Mouse (Mus musculus): Measurements from ENCODE around the gene Nt5dc3.

Gene Nt5dc3

DNA sequence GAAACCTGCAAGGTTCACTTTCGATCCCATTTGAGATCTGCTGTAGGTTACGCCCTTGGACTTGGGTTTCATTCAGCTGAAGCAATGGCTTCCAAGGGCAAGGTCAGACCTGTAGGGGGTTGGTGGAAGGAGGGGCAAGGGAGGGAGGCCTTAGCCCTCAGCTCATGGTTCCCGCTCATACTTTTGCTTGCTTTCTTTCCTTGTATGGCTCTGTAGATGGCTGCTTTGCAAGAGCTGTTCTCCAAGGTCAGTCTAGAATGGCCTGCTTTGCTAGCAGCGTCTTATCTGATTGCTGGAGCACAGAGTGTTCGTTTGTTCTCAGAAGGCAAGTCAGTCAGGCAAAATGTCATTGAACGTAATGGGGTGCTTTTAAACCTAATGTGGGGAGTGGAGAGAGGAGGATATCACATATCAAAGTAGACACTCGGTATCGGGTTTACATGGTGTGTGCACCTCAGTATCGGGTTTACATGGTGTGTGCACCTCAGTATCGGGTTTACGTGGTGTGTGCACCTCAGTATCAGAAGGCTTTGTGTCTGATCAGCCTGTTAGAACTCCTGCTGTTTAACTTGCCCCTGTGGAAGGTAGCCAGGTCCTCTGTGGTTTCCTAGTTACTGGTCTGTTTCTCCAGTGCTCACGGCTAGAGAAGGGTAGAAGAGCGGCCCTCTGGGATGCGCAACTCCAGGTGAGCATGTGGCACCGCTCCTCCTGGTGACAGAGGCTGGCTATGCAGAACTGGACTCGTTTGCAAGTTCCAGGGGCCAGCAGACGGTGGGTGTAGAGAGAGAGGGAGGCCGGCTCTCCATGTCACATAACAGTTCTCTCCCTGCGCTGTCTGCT is 35.7 kb downstream of the Nt5dc3 start:
- no peak for DNase-seq (ENCODE audit: low spot score in 2 of 2)

DNA sequence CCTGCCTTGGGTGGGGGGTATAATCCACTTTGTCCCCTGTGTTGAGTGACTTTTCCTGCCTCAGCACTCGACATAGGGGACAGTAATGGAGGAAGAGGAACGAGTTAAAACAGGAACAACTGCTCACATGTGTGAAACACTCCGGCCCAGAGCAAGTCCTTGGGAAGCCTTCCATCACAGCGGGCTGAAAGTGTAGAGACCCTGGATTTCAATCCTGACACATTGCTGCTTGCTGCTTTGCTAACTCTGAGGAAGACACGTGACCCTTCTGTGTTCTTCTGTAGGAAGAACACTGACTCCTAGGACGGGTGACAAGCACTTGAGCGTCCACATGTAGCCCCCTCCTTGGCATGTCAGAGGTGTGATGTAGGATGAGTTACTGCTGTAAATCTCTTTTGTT is 36.3 kb downstream of the Nt5dc3 start:
- no peak for DNase-seq (ENCODE audit: low spot score in 2 of 2)

DNA sequence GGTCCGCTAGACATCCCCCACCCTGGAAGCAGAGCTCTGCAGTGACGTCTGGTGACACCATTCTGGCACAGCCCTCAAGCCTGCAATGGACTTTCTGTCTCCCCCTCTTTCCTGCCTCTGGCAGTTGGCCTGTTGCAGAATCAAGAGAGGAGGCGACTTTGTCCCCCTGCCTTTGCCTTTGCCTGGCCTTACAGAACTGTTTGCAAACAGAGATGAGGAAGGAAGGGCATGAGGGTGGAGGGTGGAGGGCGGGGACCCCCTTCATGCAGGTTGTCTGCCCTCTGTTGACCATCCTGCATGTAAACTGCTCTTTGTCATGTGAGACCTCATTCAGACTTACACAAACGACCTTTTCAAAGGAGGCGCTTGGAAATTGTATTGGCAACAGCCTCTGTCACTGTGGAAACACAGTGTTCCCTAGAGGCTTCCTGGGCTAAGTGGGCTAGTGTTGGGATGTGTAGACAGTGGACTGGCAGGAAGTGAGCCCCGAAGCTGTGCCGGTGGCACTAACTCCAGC is 40.9 kb downstream of the Nt5dc3 start:
- peak in 1 of 2 experiments; percentile 25 for DNase-seq (ENCODE audit: low spot score in 2 of 2)

DNA sequence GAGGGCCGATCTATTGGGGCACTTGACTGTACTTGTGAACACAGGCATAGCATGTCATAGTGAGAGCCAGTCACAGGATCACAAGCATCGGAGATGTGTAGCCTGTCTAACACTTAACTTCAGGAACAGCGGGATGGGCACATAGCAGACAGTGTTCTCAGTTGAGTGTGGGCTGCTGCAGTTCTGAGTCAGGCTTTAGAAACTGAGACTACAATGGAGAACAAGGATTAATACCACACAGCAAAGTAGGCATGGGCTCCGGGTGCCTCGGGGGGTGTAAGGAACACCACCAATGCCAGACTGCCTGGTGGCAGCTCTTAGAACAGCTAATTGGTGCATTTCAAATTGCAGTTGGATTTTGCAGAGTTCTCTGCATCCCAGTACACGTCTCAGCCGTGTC is 42.2 kb downstream of the Nt5dc3 start:
- DNase-seq (ENCODE audit: low spot score in 2 of 2): no peak

DNA sequence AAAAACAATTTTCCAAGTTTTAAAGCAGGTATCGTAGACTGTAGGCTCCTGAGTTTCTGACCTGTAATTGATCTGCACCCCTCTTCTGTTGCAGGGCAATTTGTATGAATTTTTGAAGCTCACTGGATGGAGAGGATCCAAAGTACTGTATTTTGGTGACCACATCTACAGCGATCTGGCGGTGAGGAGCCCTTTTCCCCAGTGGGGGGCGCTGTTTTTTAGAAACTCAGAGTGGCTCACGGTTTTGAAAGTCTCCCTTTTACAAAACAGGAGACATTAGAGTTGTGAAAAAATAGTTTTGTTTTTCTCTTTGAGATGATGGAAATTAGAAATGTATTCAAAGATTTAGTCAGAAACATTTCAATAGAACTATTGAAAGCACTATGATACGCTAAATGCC is 45.3 kb downstream of the Nt5dc3 start:
- DNase-seq (ENCODE audit: low spot score in 2 of 2): no peak

DNA sequence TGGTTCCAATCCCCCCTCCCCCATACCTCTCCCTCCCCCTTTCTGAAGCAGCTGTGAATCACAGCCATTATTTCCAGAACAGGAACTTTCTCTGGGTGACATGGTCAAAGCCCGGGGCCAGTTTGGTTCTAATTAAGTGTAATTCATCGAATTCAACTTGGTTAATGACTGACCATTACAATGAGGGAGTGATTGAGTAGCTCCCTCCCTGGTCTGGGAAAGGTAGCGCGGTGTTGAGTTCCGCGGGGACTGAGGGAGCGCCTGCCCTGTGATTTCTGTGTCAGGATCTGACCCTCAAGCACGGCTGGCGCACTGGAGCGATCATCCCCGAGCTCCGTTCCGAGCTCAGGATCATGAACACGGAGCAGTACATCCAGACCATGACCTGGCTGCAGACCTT is 46.1 kb downstream of the Nt5dc3 start:
- DNase-seq (ENCODE audit: low spot score in 2 of 2): no peak

DNA sequence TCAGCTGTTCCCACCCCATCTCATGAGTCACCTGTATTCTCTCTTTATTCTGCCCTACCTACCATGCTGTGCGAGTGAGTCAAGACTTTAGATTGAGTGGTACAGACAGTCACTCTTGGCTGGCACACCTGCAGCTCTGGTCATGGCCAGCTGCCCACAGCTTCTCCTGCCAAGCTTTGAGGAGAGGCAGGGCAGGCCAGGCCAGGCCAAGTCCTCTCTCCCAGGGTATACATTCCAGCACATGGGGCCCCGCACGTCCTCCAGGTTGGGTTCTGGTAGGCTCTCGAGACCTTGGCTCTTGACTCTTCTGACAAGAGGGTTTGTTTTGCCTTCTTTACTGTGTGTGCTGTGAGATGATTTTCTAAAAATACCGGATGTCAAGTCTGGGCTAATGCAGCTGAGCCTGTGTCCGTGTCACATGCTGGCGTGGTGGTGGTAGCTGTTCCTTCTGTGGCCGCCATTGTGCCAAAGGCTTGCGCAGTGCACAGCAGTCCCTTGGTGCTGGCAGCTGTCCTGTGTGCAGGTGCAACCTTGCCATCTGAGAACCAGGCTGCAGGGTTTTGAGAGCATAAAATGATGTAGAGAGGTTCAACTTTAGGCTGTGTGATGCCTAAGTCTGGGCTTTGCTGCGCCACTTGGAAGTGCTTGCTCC is 47.2 kb downstream of the Nt5dc3 start:
- no peak for DNase-seq (ENCODE audit: low spot score in 2 of 2)

DNA sequence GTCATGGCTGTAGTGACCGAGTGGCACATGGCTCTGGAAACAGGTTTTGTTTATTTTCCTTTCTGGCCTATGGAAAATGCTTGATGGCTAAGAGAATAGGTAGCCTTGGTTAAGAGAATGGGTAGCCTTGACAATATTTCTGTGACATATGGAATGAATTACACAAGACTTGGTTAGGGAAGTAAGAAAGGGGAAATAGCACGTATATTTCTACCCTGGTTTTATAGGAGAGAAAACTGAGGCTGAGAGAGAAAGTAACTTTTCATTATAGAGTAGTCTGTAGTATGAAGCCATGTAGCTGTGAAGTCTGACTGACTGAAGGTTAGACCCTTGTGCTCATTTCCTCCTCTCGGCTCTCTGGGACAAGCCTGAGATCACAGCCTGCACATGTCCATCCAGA is 48.1 kb downstream of the Nt5dc3 start:
- DNase-seq (ENCODE audit: low spot score in 2 of 2): no peak

DNA sequence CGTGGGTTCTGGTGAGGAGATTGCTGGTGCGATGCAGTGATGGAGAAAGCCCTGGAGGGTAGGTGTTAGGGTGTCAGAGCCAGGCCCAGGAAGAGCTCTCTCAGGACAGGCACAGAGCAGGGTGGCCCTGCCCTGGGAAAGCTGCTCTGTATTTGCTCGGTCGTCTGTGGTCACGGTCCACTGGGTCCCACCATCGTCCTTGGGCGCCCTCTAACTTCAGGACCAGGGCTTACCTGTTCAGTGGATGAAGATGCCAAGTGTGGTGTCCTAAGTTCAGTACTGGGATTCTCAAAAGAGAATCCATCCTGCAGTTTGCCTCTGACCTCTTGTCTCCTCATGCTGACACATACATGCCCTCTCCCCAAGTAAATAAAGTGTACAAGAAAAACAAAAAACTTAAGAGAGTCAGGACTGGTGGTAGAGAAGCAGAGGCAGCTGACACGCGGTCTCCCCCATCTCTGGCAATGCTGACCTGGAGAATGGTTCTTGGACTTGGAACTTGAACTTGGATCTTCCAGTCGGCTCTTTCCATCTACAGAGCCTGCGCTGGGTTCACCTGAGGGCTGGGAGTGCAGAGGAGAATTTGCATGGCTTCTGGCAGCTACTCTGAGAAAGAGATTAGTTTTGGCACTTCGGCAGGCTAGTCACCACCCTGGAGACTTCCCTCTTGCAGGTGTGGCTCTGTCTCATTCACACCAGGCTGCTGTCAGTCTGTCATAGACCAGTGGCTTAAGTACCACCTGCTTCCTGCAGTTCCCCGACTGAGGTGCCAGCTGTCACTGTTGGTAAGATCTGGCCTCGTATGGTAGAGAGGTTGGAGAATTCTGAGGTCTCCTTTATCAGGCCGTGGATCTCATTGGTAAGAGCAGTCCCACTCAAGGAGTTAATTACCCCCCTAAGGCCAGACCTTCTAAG is 49.7 kb downstream of the Nt5dc3 start:
- no peak for DNase-seq (ENCODE audit: low spot score in 2 of 2)

DNA sequence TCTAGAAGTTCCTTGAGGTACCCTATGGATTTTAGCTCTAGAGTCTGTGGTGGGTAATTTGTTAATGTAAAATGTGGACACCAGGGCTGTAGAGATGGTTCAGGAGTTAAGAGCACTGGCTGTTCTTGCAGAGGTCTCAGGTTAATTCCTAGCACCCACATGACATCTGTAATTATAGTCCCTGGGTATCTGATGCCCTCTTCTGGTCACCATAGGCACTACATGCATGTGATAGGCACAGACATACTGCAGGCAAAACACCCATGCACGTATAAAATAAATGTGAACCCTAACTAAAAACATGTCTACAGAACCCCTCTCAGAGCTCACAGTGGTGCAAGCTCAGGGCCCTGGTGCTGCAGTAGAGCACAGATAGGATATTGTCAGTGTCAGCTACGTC is 50.7 kb downstream of the Nt5dc3 start:
- DNase-seq (ENCODE audit: low spot score in 2 of 2): no peak

DNA sequence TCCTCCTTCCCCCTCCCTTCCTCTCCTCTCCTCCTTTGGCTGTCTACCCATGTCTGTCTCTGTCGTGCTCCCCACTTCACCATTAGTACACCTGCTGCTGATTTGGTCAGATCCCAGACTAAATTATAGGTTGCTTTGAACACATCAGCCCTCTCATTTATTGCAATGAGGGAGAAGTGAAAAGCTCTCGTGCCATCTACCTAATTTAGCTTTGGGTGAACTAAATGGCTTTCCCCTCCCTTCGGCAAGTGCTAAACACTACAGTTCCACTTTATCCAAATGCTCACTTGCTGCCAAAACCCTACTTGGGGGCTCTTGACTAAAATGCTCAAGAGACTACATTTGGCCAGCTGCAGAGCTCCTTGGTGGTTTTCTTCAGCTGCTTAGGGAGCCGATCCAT is 58.0 kb downstream of the Nt5dc3 start:
- no peak for DNase-seq (ENCODE audit: low spot score in 2 of 2)

DNA sequence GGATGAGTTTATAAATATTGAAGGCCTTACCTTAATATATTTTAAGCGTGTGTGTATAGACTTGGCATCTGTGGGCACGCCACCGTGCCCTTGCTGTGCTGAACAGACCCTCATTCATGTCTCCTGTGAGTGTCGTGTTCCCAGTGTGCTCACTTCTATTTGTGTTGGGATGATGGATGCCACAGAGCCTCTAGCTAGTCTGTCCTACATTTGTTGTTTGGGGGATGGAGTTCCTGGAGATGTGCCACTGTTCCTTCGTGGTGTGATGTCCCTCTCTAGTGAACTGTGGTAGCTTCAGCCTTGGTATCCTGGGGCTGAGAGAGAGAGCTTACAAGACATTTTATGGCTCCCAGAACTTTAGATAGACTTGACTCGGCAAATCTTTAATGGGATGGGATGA is 60.0 kb downstream of the Nt5dc3 start:
- no peak for DNase-seq (ENCODE audit: low spot score in 2 of 2)

DNA sequence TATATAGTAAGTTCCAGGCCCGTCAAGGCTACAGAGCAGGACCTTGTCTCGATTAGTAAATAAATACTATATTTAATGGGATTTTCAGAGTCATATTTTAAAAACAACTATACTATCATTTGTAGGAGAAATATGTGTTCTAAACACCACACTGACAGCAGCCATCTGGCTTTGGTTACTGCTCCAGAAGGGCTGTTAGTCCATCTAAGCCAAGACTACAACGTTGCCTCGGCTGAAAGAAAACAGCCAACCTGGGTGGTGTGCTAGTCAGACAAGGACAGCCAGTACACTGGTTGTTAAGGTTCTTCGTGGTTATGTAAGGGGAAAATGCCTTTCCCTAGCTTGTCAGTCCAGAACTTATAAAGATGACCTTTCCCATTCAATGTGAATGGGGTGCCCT is 63.9 kb downstream of the Nt5dc3 start:
- no peak for DNase-seq (ENCODE audit: low spot score in 2 of 2)

DNA sequence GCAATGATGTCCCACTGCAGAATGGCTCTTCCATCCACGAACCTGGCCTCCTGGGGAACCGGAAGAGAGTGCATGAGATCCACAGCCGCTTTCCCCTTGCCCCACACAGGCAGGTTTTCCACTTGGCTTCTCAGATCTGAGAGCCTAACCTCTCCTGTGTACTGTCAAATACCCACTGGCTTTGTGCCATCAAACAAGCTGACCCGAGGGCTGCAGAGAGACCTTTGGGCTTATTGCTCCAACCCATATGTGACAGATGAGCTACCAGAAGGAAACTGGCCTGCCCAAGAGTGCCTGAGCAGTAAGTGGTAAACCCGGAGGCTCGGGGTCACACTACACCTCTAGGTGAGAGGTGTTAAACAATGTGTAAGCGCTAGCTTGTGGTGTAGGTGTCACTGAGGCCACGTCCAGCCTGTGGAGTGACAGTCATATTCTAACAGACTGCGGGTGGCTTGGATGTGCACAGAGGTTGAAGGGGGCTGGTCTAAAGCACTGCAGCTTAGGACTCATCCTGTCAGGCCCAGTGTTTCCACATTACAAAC is 68.2 kb downstream of the Nt5dc3 start:
- DNase-seq (ENCODE audit: low spot score in 2 of 2): no peak

DNA sequence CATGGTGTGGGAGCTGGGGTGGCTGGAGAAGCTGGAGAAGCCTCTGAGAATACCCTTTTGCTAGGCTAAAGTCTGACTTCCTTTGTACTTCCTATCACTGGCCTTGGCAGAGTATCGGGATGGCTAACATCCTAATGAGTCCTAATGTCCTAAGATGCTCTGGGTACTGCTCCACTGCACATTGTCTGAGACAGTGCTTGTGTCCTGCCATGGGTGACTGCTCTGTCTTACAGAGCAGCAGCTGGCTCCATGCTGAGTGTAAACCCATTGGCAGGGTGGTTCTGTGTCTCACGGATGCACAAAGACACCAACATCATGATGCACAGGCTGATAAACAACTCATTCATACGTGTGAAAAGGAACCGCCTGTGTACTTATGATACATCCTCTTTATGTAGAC is 70.3 kb downstream of the Nt5dc3 start:
- DNase-seq (ENCODE audit: low spot score in 2 of 2): no peak

DNA sequence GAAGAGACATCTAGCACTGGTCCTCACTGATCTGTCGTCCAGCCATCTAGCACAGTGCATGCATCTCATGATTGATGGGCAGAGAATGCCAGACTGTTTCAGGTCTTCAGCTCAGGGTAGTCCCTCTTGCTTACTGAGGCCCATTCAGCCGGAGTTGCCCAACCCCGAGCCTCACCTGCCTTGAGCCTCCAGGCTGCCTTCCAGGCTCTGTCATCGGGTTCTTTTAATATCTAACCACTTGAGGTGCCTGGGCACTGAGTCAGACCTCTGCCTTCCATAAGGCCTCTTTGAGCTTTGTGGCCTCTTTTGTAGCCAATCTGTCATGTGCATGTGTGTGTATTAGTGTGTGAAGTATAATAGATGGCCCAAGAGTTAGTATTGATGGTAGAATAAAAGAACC is 70.7 kb downstream of the Nt5dc3 start:
- DNase-seq (ENCODE audit: low spot score in 2 of 2): no peak

DNA sequence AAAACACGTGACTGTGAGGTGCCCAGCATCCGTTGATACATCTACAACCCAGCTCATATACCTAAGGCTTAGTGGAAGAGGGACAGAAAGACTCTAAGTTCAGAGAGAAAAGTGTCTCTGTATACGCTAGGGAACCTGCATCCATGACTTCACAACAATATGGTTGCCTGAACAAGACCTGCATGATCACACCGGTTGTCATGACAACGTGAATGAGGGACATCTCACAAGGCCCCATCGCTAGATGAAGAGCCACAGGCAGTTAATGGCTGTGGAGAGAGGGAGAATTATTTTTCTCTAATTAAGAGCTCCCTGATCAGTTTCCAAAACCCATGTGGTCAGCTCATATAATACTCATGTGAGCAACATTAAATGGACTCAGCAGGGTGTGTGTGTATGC is 73.4 kb downstream of the Nt5dc3 start:
- no peak for DNase-seq (ENCODE audit: low spot score in 2 of 2)

DNA sequence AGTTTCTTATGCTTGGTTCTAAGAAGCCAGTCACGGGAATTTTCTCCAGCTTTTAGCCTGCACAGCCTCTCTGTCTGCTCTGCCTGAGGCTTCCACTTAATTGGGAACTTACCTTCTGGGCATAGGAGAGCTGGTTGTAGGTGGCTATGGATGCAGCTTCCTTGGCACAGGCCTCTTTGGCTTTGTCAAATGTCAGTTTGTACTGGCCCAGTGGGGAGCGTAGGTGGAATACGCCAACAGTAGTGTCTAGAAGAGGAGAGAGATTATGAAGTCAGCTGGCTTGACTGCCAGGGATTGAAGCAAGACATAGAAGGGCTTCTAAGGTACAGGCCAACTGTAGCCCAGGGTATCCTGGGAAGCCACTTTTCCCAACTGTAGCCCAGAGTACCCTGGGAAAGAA is 74.6 kb downstream of the Nt5dc3 start:
- no peak for DNase-seq (ENCODE audit: low spot score in 2 of 2)

DNA sequence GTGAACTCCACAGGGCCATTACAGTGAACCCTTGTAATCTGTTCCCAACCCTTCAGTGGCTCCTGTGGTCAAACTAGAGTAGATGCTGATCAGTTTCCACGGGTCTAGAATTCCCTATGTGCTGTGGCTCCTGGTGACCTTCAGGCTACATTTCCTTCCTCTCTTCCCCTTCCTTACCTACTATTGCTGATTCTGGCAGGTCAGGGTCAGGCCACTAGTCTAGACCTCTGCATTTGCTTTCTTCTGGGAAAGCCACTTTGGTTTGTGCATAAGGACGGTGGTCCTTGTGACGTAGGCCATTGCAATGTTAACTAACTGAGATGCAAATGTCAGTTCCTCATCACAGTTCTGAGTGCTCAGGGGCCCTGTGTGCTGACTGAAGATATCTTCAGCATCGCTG is 81.6 kb downstream of the Nt5dc3 start:
- no peak for DNase-seq (ENCODE audit: low spot score in 2 of 2)

DNA sequence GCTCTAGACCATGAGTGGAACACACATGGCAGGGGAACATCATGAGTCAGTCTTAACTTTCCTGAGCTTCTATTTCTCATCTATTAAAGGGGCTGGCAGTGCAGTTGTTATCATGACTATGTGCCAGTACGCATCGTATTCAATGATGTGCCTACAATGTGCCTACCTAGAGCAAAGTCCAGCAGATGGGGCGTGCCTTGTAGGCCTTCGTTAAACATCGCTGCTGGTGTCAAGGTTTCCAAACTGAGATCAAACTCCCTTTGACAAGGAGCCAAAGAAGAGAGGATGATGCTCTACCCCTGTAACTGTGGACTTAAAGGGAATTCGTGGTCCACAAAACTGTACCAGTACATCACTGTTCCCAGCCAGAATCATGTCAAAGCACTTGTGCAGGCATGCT is 83.7 kb downstream of the Nt5dc3 start:
- no peak for DNase-seq (ENCODE audit: low spot score in 2 of 2)

DNA sequence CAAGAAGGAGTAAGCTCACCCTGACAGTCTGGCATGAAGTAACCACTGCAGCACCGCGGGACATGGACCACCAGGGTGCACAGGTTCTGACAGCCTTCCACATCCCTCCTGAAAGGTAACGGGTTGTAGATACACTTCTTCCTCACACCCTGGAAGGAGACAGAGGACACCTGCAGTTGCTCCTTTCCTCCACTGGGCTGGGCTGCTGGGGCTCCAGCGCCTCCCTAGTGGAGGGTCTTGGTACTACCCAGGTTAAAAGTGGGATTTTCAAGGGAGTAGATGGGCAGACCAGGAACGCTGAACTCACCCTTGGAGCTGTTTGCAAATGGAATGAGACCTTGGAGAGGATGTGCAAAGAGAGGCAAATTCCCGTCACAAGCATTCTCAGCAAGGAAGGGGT is 84.6 kb downstream of the Nt5dc3 start:
- no peak for DNase-seq (ENCODE audit: low spot score in 2 of 2)

DNA sequence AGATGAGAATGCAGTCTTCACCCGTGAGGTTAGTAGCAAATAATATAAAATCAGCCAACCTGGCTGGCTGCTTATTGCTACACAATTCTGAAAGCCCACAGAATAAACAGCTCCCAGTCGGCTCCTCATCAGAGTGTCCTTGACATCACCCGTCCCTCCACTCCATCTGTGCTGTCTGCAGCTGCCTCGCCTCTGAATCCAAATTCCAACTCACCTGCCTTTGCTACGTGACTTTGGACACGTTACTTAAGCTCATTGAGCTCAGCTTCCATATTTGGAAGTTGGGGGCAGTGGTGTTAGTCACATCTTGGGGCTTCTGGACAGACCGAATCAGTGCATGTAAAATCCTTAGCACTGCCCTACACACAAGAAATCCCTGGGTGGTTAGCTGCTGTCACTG is 93.3 kb downstream of the Nt5dc3 start:
- DNase-seq (ENCODE audit: low spot score in 2 of 2): no peak

All from frontal cortex, postnatal 14 days (tissue).